Mouse (Mus musculus) adrenal gland, adult (tissue): ENCODE measurements around the gene Col4a2.

Experiments
- DNase-seq, 2 experiments: peaks; one replicate each; pipeline ENCODE4 v3.0.0; 2022 to 2023; ENCODE audit warnings: low spot score in 1 of 2; ENCODE audit not compliant: inconsistent age in 2 of 2

The Col4a2 gene

DNA sequence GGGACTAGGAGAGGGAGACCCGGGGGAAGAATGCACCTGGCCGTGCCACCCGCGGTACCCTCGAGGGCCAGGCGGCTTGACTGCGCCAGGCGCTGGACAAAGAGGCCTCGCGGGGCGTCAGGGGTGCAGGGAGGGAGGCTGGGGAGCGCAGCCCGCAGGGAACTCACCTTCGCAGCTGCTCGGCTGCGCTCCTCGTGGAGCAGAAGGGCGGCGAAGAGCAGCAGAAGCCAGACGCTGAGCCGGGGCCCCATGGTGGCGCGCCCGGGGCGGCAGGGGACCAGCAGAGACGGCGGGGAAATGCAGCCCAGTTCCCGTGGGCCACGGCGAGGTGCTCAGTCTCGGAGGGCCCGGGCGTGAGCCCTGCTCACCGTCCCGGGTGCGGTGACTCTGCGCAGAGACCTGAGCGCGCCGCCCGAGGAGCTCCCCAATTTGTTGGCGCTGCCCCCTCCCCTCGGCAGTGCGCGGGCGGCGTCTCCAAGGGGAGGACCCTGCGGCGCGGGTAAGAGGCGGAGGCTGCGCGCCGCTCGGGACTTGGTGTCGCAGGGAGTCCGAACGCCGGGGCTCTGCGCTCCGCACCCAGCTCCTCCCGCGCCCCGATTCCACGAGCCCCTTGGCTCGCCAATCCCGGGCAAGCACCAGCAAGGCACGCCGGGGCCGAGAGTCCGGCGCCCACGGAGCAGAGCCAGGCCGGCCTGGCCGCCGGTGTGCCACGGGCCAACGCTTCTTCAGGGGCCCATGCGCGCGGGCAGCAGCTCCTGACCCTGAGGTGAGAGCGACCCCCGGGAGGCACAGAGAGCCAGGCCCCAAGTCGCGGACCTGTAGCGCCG lies at the start of gene Col4a2, which contains the start of gene Col4a1:
TSS of gene Col4a2 (plus strand) at position 457 of the 827 bp plus-strand sequence.
TSS of gene Col4a1 (minus strand) at position 478 of the 827 bp plus-strand sequence.
- DNase-seq = peak; percentile 88 to 95

DNA sequence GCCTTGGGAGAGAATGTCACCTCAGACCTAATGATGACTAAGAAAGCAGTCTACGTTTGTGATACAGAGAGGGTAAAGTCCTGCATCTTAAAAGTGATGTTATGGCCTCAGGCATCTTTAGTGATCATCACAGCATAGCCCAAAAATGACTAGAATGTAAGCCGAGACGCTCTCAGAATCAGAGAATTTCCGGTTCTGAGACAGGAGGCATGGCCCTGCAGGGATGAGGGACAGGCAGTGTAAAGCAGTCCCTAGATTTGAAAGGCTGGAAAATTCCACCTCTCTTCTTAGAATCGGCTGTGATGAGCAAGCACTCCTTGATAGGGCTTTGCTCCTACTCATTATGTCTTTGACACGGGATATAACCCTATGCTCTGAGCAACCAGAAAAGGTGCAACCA lies 48.8 kb upstream of the Col4a2 start:
- DNase-seq = peak in 1 of 2 experiments; percentile 61

GRCm38 (mm10) chr8:11265971-11266370 lies 46.6 kb upstream of the Col4a2 start:
- DNase-seq = no peak

GRCm38 (mm10) chr8:11266471-11266870 lies 46.1 kb upstream of the Col4a2 start:
- peak in 1 of 2 experiments; percentile 81 for DNase-seq

- DNase-seq = peak; percentile 65 to 75
Measured at GRCm38 (mm10) chr8:11268753-11269152, 43.9 kb upstream of the Col4a2 start.

DNA sequence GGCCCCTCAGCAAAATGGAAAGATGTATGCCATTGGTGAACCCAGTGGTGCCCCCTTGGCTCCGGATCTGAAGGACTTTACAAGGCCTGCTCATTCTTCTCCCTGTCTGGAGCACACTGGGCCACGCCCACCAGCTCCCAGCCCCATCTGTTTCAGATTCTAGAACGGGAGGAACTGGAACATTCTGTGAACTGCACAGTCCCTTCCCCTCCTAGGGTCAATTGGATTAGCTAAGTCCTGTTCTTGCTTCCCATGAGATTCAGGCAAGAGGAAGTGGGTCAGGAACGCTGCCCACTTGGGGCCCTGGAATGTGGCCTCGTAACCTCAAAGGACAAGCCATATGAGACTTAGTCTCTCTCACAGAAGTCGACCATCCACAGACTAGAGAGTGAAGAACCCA lies 41.8 kb upstream of the Col4a2 start:
- DNase-seq = peak; percentile 54 to 73

DNA sequence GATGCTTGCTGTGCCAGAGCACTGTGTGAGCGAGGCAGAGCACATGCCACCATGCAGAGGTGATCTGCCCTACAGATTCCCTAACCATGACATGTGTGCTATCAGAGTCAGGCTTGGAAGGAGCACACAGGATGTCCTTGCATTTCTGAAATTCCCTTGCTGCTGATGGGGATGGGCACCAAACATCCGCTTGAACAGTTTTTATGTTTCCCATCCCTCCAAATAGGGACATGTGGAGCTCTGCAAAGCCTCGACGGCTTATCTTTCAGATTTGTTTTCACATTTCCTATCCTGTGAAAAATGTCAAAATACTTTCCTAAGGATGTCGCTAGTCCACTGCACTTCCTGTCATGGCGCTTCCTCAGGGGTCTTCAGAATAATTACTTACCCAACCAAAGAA lies 40.4 kb upstream of the Col4a2 start:
- peak in 1 of 2 experiments; percentile 61 for DNase-seq

DNA sequence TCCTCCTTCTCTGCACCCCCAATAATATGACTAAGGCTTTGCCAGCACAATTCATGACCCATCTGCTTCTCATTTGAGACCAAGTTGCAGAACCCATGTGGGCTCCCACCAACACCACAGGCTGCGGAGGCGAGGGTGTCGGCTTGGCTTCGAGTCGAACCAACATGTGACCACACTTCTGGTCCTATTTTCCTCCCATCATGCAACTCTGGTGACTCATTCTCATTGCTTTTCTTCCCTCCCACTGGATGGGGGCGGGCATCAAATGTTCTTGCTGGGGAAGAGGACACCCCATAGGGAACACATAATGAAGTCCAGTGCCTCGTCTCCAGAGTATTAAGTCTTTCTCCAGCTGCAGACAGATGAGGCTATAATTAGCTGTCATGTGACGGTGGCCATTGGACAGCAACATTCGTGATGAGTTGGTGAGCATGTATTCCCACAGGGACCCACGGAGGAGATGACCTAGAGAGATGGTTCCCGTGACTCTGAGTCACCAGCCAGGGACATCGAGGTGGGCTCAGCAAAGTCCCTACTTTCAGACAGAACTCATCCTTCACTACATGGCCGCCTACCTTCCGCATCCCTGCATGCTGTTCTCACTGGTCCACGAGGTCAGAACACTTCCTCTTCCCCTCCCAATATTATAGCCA lies 39.0 kb upstream of the Col4a2 start:
- peak in 1 of 2 experiments; percentile 57 for DNase-seq

GRCm38 (mm10) chr8:11274415-11274814 lies 38.2 kb upstream of the Col4a2 start:
- DNase-seq = no peak

GRCm38 (mm10) chr8:11276286-11276685 lies 36.3 kb upstream of the Col4a2 start:
- no peak for DNase-seq

DNA sequence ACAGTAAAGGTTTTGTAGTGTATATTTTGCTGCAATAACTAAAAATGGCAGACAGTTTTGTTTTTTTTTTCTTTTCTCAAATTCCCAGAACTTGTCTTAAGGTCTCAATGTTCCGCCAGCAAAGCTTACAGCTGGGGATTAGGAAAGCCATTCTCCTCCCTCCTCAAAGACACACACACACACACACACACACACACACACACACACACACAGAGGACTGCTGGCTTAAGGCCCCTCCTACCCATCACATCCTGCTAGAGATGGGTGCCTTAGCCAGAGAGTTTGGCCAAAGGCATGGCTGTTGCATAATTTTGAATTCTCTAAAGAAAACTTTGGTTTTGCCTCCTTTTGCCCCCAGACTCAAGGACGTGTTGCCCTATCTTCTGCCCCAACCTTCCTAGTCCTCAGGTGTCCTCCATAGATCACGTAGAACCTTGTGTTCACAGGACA lies 35.0 kb upstream of the Col4a2 start:
- DNase-seq = peak in 1 of 2 experiments; percentile 59

- peak in 1 of 2 experiments; percentile 60 for DNase-seq
Measured at GRCm38 (mm10) chr8:11278101-11278611, 34.4 kb upstream of the Col4a2 start.

DNA sequence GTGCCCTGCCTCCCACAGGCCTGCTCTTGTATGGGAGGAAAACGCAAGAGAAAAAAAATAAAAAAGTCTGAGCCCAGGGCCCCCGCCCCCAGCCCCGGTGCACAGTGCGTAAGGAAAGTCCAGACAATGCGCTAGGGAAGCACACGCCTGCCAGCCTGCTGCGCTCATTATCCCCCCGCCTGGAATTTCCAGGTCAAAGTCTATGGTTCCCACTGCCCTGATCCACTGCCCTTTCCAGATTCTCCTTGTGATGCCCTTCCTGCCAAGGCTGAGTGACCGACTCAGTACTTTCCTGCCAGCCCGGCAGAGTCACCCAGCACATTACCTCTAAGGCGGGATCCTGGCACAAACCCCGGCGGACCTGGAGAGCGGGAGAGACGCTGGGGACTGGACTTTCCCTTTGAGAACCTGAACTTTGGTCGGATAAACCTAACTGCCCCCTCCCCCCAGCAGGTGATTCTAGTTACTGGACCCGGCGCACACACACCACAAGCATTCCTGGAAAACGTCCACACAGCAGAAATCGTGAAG lies 33.2 kb upstream of the Col4a2 start:
- DNase-seq = peak; percentile 61 to 82

GRCm38 (mm10) chr8:11280721-11281268 lies 31.8 kb upstream of the Col4a2 start:
- DNase-seq = peak in 1 of 2 experiments; percentile 50

GRCm38 (mm10) chr8:11282139-11282538 lies 30.5 kb upstream of the Col4a2 start:
- DNase-seq = no peak

- no peak for DNase-seq
Measured at GRCm38 (mm10) chr8:11282696-11283095, 29.9 kb upstream of the Col4a2 start.

- peak in 1 of 2 experiments; percentile 59 for DNase-seq
Measured at GRCm38 (mm10) chr8:11283217-11283616, 29.4 kb upstream of the Col4a2 start.

DNA sequence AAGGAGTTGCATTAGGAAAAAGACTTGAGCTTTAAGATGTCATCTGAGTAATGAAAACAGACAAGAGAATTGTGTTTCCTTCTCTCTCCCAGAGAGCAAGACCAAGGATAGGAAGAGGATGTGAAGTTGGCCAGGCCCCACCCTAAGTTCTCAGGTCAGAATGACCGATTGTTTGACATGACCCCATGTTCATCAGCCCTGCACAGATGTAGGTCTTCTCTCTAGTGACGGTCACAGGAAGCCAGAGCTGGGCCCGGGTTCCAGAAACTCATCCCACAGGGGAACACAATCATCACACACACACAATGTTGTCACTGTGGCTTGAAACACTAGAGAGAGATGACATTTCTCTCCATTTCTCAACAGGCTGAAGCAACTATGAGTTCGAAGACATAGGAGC lies 27.2 kb upstream of the Col4a2 start:
- DNase-seq = peak in 1 of 2 experiments; percentile 60

DNA sequence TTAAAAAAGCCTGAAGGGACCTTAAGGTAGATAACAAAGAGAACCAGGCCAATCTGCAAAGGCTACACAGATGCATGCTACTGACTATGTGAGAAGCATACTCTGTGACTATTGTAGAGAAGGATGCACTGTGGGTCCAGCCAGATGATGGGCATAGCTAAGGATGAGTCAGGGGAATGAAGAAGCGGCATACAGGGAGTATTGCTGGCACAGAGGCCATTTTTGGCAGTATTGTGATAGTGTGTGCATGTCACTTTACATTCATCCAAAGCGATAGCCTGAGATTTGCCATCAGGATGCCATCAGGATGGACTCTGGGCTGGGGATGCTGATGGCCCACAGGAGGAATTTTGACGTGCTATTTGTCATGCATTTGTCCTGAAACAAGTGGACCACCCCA lies 25.5 kb upstream of the Col4a2 start:
- DNase-seq = no peak

GRCm38 (mm10) chr8:11288286-11288685 lies 24.3 kb upstream of the Col4a2 start:
- peak in 1 of 2 experiments; percentile 64 for DNase-seq

DNA sequence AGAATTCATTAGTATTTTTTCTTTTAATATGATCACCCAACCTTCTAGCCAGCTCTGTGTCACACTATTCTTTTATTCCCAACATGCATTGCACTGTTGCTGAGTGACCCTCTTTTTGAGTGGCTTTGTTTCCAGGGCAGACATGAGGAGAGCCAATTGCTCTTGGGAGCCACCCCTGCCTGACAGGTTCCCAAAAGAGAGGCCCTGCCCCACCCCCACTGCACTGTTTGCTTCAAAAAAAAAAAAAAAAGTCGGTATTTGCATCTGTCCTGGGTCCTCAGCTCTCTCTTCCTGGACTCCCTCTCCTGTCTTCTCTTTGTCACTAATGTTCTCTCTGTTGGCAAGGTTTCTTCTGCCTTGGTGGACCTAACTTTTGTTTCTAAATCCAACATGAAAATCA lies 22.1 kb upstream of the Col4a2 start:
- no peak for DNase-seq
